Mouse (Mus musculus): ENCODE data around the gene Rab3gap1. TPM values are rescaled to one million over a fixed set of nuclear protein-coding genes. Genes with fewer than 3 reads are reported as not detected.

Gene Rab3gap1
- 17.3 and 18.6 TPM in 2 replicates for polyA plus RNA-seq (2014; fragmentation: Nextera tagmentation; extraction: Ambion mirVana)

- Histone ChIP-seq H3K27me3 (ENCODE audit: control insufficient read depth, insufficient read depth, low read length) (no peaks in the 10 kb centered on the region), H3K9me3 (ENCODE audit: control insufficient read depth, low read length) (no peaks in the 10 kb centered on the region), H3K27ac (replicated peaks; ENCODE audit: low read depth, low read length) (no peak within 1 kb of the TSS), H3K4me3 (ENCODE audit: low read depth, low read length) (peak within 1 kb of the TSS; percentile 81), H3K4me1 (ENCODE audit: control insufficient read depth, insufficient read depth, low read length) (no peaks in the 10 kb centered on the region), H3K4me2 (ENCODE audit: low read depth, severe bottlenecking) (peak within 1 kb of the TSS; percentile 62), H3K36me3 (ENCODE audit: control insufficient read depth, insufficient read depth, low read length) (0 out of 2 replicates have a peak, but pooled peaks cover 2% of the 10 kb centered on the region), H3K9ac (ENCODE audit: low read length) (peak within 1 kb of the TSS; percentile 80)
- WGBS, result 13% methylated on average over 47 of the region's 47 CpGs
- ATAC-seq (ENCODE audit: insufficient number of reproducible peaks, low FRiP score, low TSS enrichment, low read depth), result peak; percentile 97
- peak; percentile 90 for DNase-seq (ENCODE audit: low spot score)
These were observed at the start of gene Rab3gap1 for GRCm38 (mm10) chr1:127868300-127869261. Gene Rab3gap1, plus strand, starts transcription at chr1:127868773.

DNA sequence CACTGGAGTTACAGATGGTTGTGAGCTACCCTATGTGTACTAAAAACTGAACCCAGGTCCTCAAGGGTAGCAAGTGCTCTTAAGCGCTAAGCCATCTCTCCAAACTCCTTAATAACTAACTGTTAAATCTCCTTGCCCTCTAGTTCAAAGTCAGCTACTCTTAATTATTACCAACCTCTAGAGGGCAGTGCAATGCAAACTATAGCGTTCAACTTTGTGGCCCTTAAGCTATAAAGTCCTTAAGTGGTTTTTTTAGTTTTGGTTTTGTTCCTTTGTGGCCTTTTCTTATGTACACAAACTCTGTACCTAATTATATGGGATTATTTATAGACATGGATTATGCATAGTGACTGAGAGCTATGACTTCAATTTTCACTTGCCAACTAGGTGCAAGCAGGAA is 41.2 kb upstream of the Rab3gap1 start:
- Histone ChIP-seq H3K9ac (ENCODE audit: low read length) (no peak overlapping the region), H3K9me3 (ENCODE audit: control insufficient read depth, low read length) (no peaks in the 10 kb centered on the region), H3K27ac (replicated peaks; ENCODE audit: low read depth, low read length) (no peak overlapping the region), H3K36me3 (ENCODE audit: control insufficient read depth, insufficient read depth, low read length) (no peaks in the 10 kb centered on the region), H3K4me2 (ENCODE audit: low read depth, severe bottlenecking) (no peak overlapping the region), H3K4me1 (ENCODE audit: control insufficient read depth, insufficient read depth, low read length) (no peaks in the 10 kb centered on the region), H3K4me3 (ENCODE audit: low read depth, low read length) (no peak overlapping the region), H3K27me3 (ENCODE audit: control insufficient read depth, insufficient read depth, low read length) (no peaks in the 10 kb centered on the region)
- DNase-seq (ENCODE audit: low spot score) (no peak), ATAC-seq (ENCODE audit: insufficient number of reproducible peaks, low FRiP score, low TSS enrichment, low read depth) (no peak)
- WGBS, result 21% methylated on average over 2 of the region's 2 CpGs

DNA sequence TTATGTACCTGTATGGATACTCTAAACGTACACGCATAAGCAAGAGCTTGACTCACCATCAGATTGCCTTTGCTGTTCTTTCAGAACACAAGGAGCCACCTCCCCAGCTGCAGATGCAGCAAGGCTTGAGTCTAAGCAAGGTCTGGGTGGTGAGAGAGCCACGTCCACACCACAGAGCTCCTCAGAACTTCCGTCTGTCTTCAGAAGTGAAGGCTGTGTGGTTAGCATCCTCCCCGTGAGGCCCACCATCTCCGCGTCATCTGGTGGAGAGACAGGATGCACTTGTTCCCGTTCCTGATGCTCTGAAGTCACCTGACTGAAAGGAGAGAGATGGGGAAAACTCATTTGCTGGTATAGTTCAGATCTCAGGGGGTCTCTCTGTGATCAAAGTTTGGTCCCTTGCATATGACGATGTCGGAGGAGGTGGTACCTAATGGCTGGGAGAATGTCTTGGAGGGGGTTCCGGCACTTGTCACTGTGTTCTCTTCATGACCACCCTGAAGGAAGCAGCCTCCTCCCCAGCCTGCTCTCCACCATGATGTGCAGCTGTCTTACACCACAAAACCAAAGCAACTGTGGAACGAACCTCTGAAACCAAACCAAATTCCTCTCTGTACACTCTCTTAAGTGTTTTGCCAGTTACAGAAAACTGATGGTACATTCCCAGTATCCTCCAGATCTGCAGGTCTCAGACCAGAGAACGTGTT is 38.2 kb upstream of the Rab3gap1 start:
- WGBS, result 84% methylated on average over 13 of the region's 13 CpGs
- Histone ChIP-seq H3K4me2 (ENCODE audit: low read depth, severe bottlenecking) (no peak overlapping the region), H3K9ac (ENCODE audit: low read length) (no peak overlapping the region), H3K9me3 (ENCODE audit: control insufficient read depth, low read length) (no peaks in the 10 kb centered on the region), H3K36me3 (ENCODE audit: control insufficient read depth, insufficient read depth, low read length) (no peaks in the 10 kb centered on the region), H3K27me3 (ENCODE audit: control insufficient read depth, insufficient read depth, low read length) (no peaks in the 10 kb centered on the region), H3K27ac (replicated peaks; ENCODE audit: low read depth, low read length) (no peak overlapping the region), H3K4me3 (ENCODE audit: low read depth, low read length) (no peak overlapping the region), H3K4me1 (ENCODE audit: control insufficient read depth, insufficient read depth, low read length) (no peaks in the 10 kb centered on the region)
- no peak for DNase-seq (ENCODE audit: low spot score)
- no peak for ATAC-seq (ENCODE audit: insufficient number of reproducible peaks, low FRiP score, low TSS enrichment, low read depth)

GRCm38 (mm10) chr1:127833714-127834113 is 34.9 kb upstream of the Rab3gap1 start:
- H3K4me3 ChIP-seq (ENCODE audit: low read depth, low read length), result no peak overlapping the region
- WGBS, result 64% methylated on average over 2 of the region's 2 CpGs
- no peaks in the 10 kb centered on the region for H3K36me3 ChIP-seq (ENCODE audit: control insufficient read depth, insufficient read depth, low read length)
- no peak overlapping the region for H3K9ac ChIP-seq (ENCODE audit: low read length)
- no peak overlapping the region for H3K4me2 ChIP-seq (ENCODE audit: low read depth, severe bottlenecking)
- H3K27ac ChIP-seq (replicated peaks; ENCODE audit: low read depth, low read length), result no peak overlapping the region
- no peaks in the 10 kb centered on the region for H3K27me3 ChIP-seq (ENCODE audit: control insufficient read depth, insufficient read depth, low read length)
- H3K9me3 ChIP-seq (ENCODE audit: control insufficient read depth, low read length), result no peaks in the 10 kb centered on the region
- ATAC-seq (ENCODE audit: insufficient number of reproducible peaks, low FRiP score, low TSS enrichment, low read depth), result no peak
- H3K4me1 ChIP-seq (ENCODE audit: control insufficient read depth, insufficient read depth, low read length), result no peaks in the 10 kb centered on the region
- DNase-seq (ENCODE audit: low spot score), result no peak

GRCm38 (mm10) chr1:127834202-127834601 is 34.4 kb upstream of the Rab3gap1 start:
- Histone ChIP-seq H3K9ac (ENCODE audit: low read length) (no peak overlapping the region), H3K27me3 (ENCODE audit: control insufficient read depth, insufficient read depth, low read length) (no peaks in the 10 kb centered on the region), H3K4me1 (ENCODE audit: control insufficient read depth, insufficient read depth, low read length) (no peaks in the 10 kb centered on the region), H3K4me3 (ENCODE audit: low read depth, low read length) (no peak overlapping the region), H3K4me2 (ENCODE audit: low read depth, severe bottlenecking) (no peak overlapping the region), H3K9me3 (ENCODE audit: control insufficient read depth, low read length) (no peaks in the 10 kb centered on the region), H3K36me3 (ENCODE audit: control insufficient read depth, insufficient read depth, low read length) (no peaks in the 10 kb centered on the region), H3K27ac (replicated peaks; ENCODE audit: low read depth, low read length) (no peak overlapping the region)
- no peak for DNase-seq (ENCODE audit: low spot score)
- 76% methylated on average over 4 of the region's 4 CpGs for WGBS
- ATAC-seq (ENCODE audit: insufficient number of reproducible peaks, low FRiP score, low TSS enrichment, low read depth), result no peak

GRCm38 (mm10) chr1:127836619-127837018 is 32.0 kb upstream of the Rab3gap1 start:
- Histone ChIP-seq H3K4me2 (ENCODE audit: low read depth, severe bottlenecking) (no peak overlapping the region), H3K9ac (ENCODE audit: low read length) (no peak overlapping the region), H3K27ac (replicated peaks; ENCODE audit: low read depth, low read length) (no peak overlapping the region), H3K4me1 (ENCODE audit: control insufficient read depth, insufficient read depth, low read length) (no peaks in the 10 kb centered on the region), H3K36me3 (ENCODE audit: control insufficient read depth, insufficient read depth, low read length) (no peaks in the 10 kb centered on the region), H3K27me3 (ENCODE audit: control insufficient read depth, insufficient read depth, low read length) (no peaks in the 10 kb centered on the region), H3K9me3 (ENCODE audit: control insufficient read depth, low read length) (no peaks in the 10 kb centered on the region), H3K4me3 (ENCODE audit: low read depth, low read length) (no peak overlapping the region)
- ATAC-seq (ENCODE audit: insufficient number of reproducible peaks, low FRiP score, low TSS enrichment, low read depth), result no peak
- WGBS, result 48% methylated on average over 4 of the region's 4 CpGs
- DNase-seq (ENCODE audit: low spot score), result no peak

GRCm38 (mm10) chr1:127838602-127839001 is 30.0 kb upstream of the Rab3gap1 start:
- 83% methylated on average over 1 of the region's 1 CpGs for WGBS
- no peaks in the 10 kb centered on the region for H3K9me3 ChIP-seq (ENCODE audit: control insufficient read depth, low read length)
- H3K4me3 ChIP-seq (ENCODE audit: low read depth, low read length), result no peak overlapping the region
- no peaks in the 10 kb centered on the region for H3K27me3 ChIP-seq (ENCODE audit: control insufficient read depth, insufficient read depth, low read length)
- H3K36me3 ChIP-seq (ENCODE audit: control insufficient read depth, insufficient read depth, low read length), result no peaks in the 10 kb centered on the region
- H3K27ac ChIP-seq (replicated peaks; ENCODE audit: low read depth, low read length), result no peak overlapping the region
- DNase-seq (ENCODE audit: low spot score), result no peak
- H3K4me2 ChIP-seq (ENCODE audit: low read depth, severe bottlenecking), result no peak overlapping the region
- no peak for ATAC-seq (ENCODE audit: insufficient number of reproducible peaks, low FRiP score, low TSS enrichment, low read depth)
- H3K9ac ChIP-seq (ENCODE audit: low read length), result no peak overlapping the region
- no peaks in the 10 kb centered on the region for H3K4me1 ChIP-seq (ENCODE audit: control insufficient read depth, insufficient read depth, low read length)

- H3K9me3 ChIP-seq (ENCODE audit: control insufficient read depth, low read length), result no peaks in the 10 kb centered on the region
- no peak for ATAC-seq (ENCODE audit: insufficient number of reproducible peaks, low FRiP score, low TSS enrichment, low read depth)
- no peak for DNase-seq (ENCODE audit: low spot score)
- H3K36me3 ChIP-seq (ENCODE audit: control insufficient read depth, insufficient read depth, low read length), result no peaks in the 10 kb centered on the region
- no peaks in the 10 kb centered on the region for H3K27me3 ChIP-seq (ENCODE audit: control insufficient read depth, insufficient read depth, low read length)
- H3K4me3 ChIP-seq (ENCODE audit: low read depth, low read length), result no peak overlapping the region
- H3K27ac ChIP-seq (replicated peaks; ENCODE audit: low read depth, low read length), result no peak overlapping the region
- no peak overlapping the region for H3K9ac ChIP-seq (ENCODE audit: low read length)
- H3K4me1 ChIP-seq (ENCODE audit: control insufficient read depth, insufficient read depth, low read length), result no peaks in the 10 kb centered on the region
- H3K4me2 ChIP-seq (ENCODE audit: low read depth, severe bottlenecking), result no peak overlapping the region
- 87% methylated on average over 5 of the region's 5 CpGs for WGBS
These were observed 23.1 kb upstream of the Rab3gap1 start for GRCm38 (mm10) chr1:127845472-127845871.
